Mouse (Mus musculus) cerebellum, adult 18-20 months (tissue): Measurements from ENCODE around the gene 7420426K07Rik.

Source experiments
- DNase-seq, 2 experiments: peaks; one replicate each; pipeline ENCODE4 v3.0.0; 2021

The 7420426K07Rik gene

GRCm38 (mm10) chr9:98902819-98903218 lies at the start of gene 7420426K07Rik:
Gene 7420426K07Rik, plus strand, starts transcription at chr9:98903119.
- no peak for DNase-seq

- DNase-seq = no peak
Measured at GRCm38 (mm10) chr9:98856210-98856609, 46.7 kb upstream of the 7420426K07Rik start, which contains the start of gene Prr23a2. Gene Prr23a2, plus strand, starts transcription at chr9:98856494.

GRCm38 (mm10) chr9:98863463-98863862 lies 39.5 kb upstream of the 7420426K07Rik start:
- no peak for DNase-seq

GRCm38 (mm10) chr9:98864571-98864970 lies 38.3 kb upstream of the 7420426K07Rik start, which contains the start of gene Prr23a3:
Gene Prr23a3, plus strand, starts transcription at chr9:98864767.
- no peak for DNase-seq

- DNase-seq = no peak
Measured at GRCm38 (mm10) chr9:98901486-98901885, 1.4 kb upstream of the 7420426K07Rik start.

GRCm38 (mm10) chr9:98920629-98921523 lies 18.0 kb downstream of the 7420426K07Rik start:
- no peak for DNase-seq

- no peak for DNase-seq
Measured at GRCm38 (mm10) chr9:98923119-98923518, 20.2 kb downstream of the 7420426K07Rik start.

GRCm38 (mm10) chr9:98924183-98924582 lies 21.3 kb downstream of the 7420426K07Rik start:
- no peak for DNase-seq

- no peak for DNase-seq
Measured at GRCm38 (mm10) chr9:98929496-98929895, 26.6 kb downstream of the 7420426K07Rik start.

- DNase-seq = no peak
Measured at GRCm38 (mm10) chr9:98932931-98933330, 30.0 kb downstream of the 7420426K07Rik start.

GRCm38 (mm10) chr9:98935190-98935909 lies 32.4 kb downstream of the 7420426K07Rik start:
- no peak for DNase-seq

GRCm38 (mm10) chr9:98939290-98939689 lies 36.4 kb downstream of the 7420426K07Rik start:
- no peak for DNase-seq

GRCm38 (mm10) chr9:98952171-98953050 lies 49.5 kb downstream of the 7420426K07Rik start:
- DNase-seq = no peak

- no peak for DNase-seq
Measured at GRCm38 (mm10) chr9:98953291-98953690, 50.4 kb downstream of the 7420426K07Rik start.

GRCm38 (mm10) chr9:98953830-98954229 lies 50.9 kb downstream of the 7420426K07Rik start:
- no peak for DNase-seq
